Mouse (Mus musculus) intestine, postnatal 0 days (tissue): ENCODE measurements around the gene Ndrg3. TPM values are rescaled to one million over a fixed set of nuclear protein-coding genes. Genes with fewer than 3 reads are reported as not detected.

Experiments used
- ATAC-seq: fragments of 200-750 bp; cut with Nextera tagmentation; 2 replicates; pipeline ENCODE4 v1.8.0; 2017; ENCODE audit warnings: mild to moderate bottlenecking, moderate TSS enrichment, moderate library complexity
- H3K27ac ChIP-seq: fragments of 300-500 bp; sonication (generic); 2 replicates; pipeline ENCODE4 v1.5.1; 2014; ENCODE audit warnings: mild to moderate bottlenecking, low read depth, low read length, moderate library complexity
- H3K27me3 ChIP-seq: fragments of 300-500 bp; sonication (generic); replicated peaks from 2 replicates; pipeline ENCODE4 v1.6.1; 2014; ENCODE audit warnings: low read length, mixed read lengths; ENCODE audit not compliant: control insufficient read depth, insufficient read depth
- H3K36me3 ChIP-seq: fragments of 300-500 bp; sonication (generic); 2 replicates; pipeline ENCODE4 v1.6.1; 2014; ENCODE audit warnings: mild to moderate bottlenecking, moderate library complexity; ENCODE audit not compliant: control insufficient read depth, insufficient read depth
- H3K4me1 ChIP-seq: fragments of 300-500 bp; sonication (generic); replicated peaks from 2 replicates; pipeline ENCODE4 v1.6.1; 2014; ENCODE audit warnings: antibody characterized with exemption, low read length, mixed read lengths; ENCODE audit not compliant: control insufficient read depth, insufficient read depth
- H3K4me2 ChIP-seq: fragments of 300-500 bp; sonication (generic); replicated peaks from 2 replicates; pipeline ENCODE4 v1.6.1; 2014; ENCODE audit warnings: low read depth, mild to moderate bottlenecking, moderate library complexity
- H3K4me3 ChIP-seq: fragments of 300-500 bp; sonication (generic); 2 replicates; pipeline ENCODE4 v1.5.1; 2014; ENCODE audit warnings: low read depth, low read length
- H3K9ac ChIP-seq: fragments of 300-500 bp; sonication (generic); 2 replicates; pipeline ENCODE4 v1.6.1; 2014; ENCODE audit warnings: mild to moderate bottlenecking, low read depth, low read length
- H3K9me3 ChIP-seq: fragments of 300-500 bp; sonication (generic); 2 replicates; pipeline ENCODE4 v1.6.1; 2016; ENCODE audit warnings: mixed run types; ENCODE audit not compliant: control insufficient read depth
- CTCF ChIP-seq: sonication (generic); IDR thresholded peaks from 2 replicates; pipeline ENCODE4 v1.5.1; 2016; ENCODE audit warnings: low read depth, mild to moderate bottlenecking, control low read depth, antibody characterized with exemption, moderate library complexity
- WGBS: fragments of 180-500 bp; shearing (Covaris S2); extraction: QIAGEN DNeasy Blood & Tissue Kit; methylation state at CpG from one replicate; pipeline ENCODE4 v1.1.7; 2014; 5-methylcytosine and 5-hydroxymethylcytosine counted together
- polyA plus RNA-seq: library from polyadenylated mRNA; unstranded; fragments of >200 nt; fragmentation: Nextera tagmentation; extraction: Ambion mirVana; gene quantifications from 2 replicates; pipeline ENCODE4 v1.2.1, GENCODE M21; 2015

Ndrg3 gene
- polyA plus RNA-seq, 1 experiment from 2014 or later = 25.3 TPM

- peaks cover 6% of the 10 kb centered on the region for H3K4me1 ChIP-seq
- H3K36me3 ChIP-seq = peaks cover 6% of the 10 kb centered on the region; the same call in 1 of the 2 replicates
- no peaks in the 10 kb centered on the region for H3K9me3 ChIP-seq
- under 1% methylated on average over 56 of the region's 56 CpGs for WGBS
- H3K27ac ChIP-seq = peak within 1 kb of the TSS; percentile 52
- peak within 1 kb of the TSS; percentile 64 for H3K9ac ChIP-seq
- ATAC-seq = peak; percentile 79
- H3K4me2 ChIP-seq = peak within 1 kb of the TSS; percentile 94
- no peak for TF ChIP-seq CTCF
- H3K27me3 ChIP-seq = no peaks in the 10 kb centered on the region
- peak within 1 kb of the TSS; percentile 65 for H3K4me3 ChIP-seq
Observed at GRCm38 (mm10) chr2:157006511-157007233, 14.8 kb upstream of the Ndrg3 start, which contains the start of gene Dsn1. Gene Dsn1 (minus strand): TSS chr2:157007154.

- no peak overlapping the region for H3K4me2 ChIP-seq
- ATAC-seq = no peak
- no peak overlapping the region; the same call in 1 of the 2 replicates for H3K27ac ChIP-seq
- H3K4me3 ChIP-seq = no peak overlapping the region
- H3K9ac ChIP-seq = no peak overlapping the region
- H3K36me3 ChIP-seq = peaks cover 28% of the 10 kb centered on the region
- no peaks in the 10 kb centered on the region for H3K9me3 ChIP-seq
- H3K27me3 ChIP-seq = no peaks in the 10 kb centered on the region
- H3K4me1 ChIP-seq = no peaks in the 10 kb centered on the region; the same call in 1 of the 2 replicates
- no peak for TF ChIP-seq CTCF
- WGBS = 72% methylated on average over 4 of the region's 4 CpGs
Observed at GRCm38 (mm10) chr2:157002321-157002720, 10.5 kb upstream of the Ndrg3 start.

DNA sequence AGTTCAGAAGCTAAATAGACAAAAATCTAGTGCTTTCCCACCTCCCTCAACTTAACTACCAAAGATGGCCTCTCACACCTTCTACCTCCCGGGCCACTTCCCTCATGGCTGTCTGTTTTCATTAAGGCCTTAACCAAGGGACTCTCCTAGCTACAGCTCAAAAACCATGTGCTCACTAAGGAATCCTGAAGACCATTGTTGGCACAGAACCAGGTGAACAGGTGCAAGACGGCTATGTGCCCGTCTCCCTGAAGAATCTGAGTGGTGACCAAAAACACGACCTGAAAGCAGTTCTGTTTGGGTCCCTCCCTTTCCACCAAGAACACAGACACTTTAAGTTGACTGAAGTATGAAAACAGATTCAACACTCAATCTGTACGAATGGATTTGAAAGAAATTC lies 6.4 kb upstream of the Ndrg3 start:
- Histone ChIP-seq H3K4me2 (no peak overlapping the region), H3K9ac (no peak overlapping the region), H3K27ac (no peak overlapping the region), H3K9me3 (no peaks in the 10 kb centered on the region), H3K36me3 (peaks cover 40% of the 10 kb centered on the region), H3K4me3 (no peak overlapping the region), H3K4me1 (no peaks in the 10 kb centered on the region), H3K27me3 (no peaks in the 10 kb centered on the region)
- no peak for TF ChIP-seq CTCF
- WGBS = 89% methylated on average over 5 of the region's 5 CpGs
- no peak for ATAC-seq

DNA sequence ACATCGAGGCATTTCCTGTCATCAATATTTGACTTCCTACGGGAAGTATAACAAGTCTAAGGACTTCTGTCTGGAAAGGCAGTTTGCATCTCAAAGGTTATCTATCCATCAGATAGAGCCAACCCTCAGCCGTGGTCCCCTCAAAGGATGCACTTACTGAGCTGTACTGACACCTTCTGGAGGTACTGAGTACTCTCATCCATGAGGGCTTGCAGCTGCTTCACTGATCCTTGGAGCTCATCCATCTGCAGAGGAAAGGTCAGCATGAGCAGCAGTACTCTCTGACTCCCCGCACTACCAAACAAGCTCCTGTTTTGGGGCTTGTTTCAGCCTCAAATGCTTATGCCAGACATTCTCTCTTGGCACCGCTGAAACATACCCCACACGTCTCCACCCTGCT lies 4.7 kb upstream of the Ndrg3 start:
- H3K9ac ChIP-seq = no peak overlapping the region
- ATAC-seq = no peak
- H3K27me3 ChIP-seq = no peaks in the 10 kb centered on the region
- 60% methylated on average over 6 of the region's 6 CpGs for WGBS
- no peak overlapping the region for H3K4me2 ChIP-seq
- no peaks in the 10 kb centered on the region for H3K4me1 ChIP-seq
- H3K27ac ChIP-seq = no peak overlapping the region
- peak; percentile 86 for TF ChIP-seq CTCF
- no peaks in the 10 kb centered on the region for H3K9me3 ChIP-seq
- peaks cover 40% of the 10 kb centered on the region for H3K36me3 ChIP-seq
- no peak overlapping the region for H3K4me3 ChIP-seq

DNA sequence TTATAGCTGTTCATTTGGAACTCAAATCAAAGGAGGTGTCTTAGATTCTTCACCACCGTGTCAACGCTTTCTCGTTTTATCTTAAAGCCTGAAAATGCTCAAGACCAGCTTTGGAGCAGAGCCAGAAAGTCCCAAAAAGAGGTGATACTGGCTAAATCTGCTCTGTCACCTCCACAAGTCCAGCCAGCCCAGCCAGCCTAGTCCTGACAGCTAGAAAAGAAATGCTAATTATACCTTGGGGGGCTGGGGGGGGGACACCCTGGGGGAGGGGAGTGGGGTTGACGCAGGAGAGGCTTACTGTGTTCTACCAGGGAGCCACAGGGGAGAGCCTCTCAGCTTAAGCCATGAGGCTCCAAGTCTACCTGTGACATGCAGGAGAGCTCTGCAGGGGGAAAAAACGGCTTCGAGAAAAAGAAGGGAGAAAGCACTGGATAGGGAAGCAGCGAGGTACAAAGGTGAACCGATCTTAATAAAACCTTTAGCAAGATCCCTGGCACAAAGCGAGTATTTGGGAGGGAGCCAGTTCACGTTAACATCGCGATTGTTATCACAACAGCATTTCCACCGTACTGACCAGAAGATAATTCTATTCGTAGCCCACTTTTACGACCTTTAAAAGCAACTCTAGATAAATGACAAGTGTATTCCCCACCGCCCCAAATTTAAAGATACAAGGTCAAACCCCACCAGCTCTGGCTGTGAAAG lies 977 bp downstream of the Ndrg3 start:
- ATAC-seq = no peak
- 7% methylated on average over 16 of the region's 16 CpGs for WGBS
- peak overlapping the region; percentile 81 for H3K4me2 ChIP-seq
- TF ChIP-seq CTCF = no peak
- H3K9ac ChIP-seq = peak overlapping the region; percentile 84
- no peak overlapping the region for H3K27ac ChIP-seq
- peak overlapping the region; percentile 94 for H3K4me3 ChIP-seq
- H3K27me3 ChIP-seq = no peaks in the 10 kb centered on the region
- no peaks in the 10 kb centered on the region for H3K4me1 ChIP-seq
- no peaks in the 10 kb centered on the region for H3K9me3 ChIP-seq
- H3K36me3 ChIP-seq = peaks cover 10% of the 10 kb centered on the region; the same call in 1 of the 2 replicates

GRCm38 (mm10) chr2:156987316-156987715 lies 4.5 kb downstream of the Ndrg3 start:
- 56% methylated on average over 3 of the region's 3 CpGs for WGBS
- ATAC-seq = no peak
- Histone ChIP-seq H3K4me3 (no peak overlapping the region), H3K4me2 (no peak overlapping the region), H3K4me1 (0 out of 2 replicates have a peak, but pooled peaks cover 3% of the 10 kb centered on the region), H3K36me3 (no peaks in the 10 kb centered on the region), H3K9ac (no peak overlapping the region), H3K27ac (no peak overlapping the region), H3K9me3 (no peaks in the 10 kb centered on the region), H3K27me3 (no peaks in the 10 kb centered on the region)
- TF ChIP-seq CTCF = no peak
